Mouse (Mus musculus): ENCODE data around the gene Abcb9. TPM values are rescaled to one million over a fixed set of nuclear protein-coding genes. Genes with fewer than 3 reads are reported as not detected.

Gene Abcb9
- total and polyA plus RNA-seq, 2 experiments from 2014 or later = 29.6 to 42.1 TPM

- DNase-seq (ENCODE audit: low spot score) (no peak), ATAC-seq (ENCODE audit: low FRiP score) (no peak)
- Histone ChIP-seq H3K27ac (ENCODE audit: low read depth, low read length) (no peak overlapping the region), H3K27me3 (ENCODE audit: insufficient read depth, low read length) (no peaks in the 10 kb centered on the region), H3K36me3 (ENCODE audit: insufficient read depth, low read length) (peaks cover 22% of the 10 kb centered on the region), H3K4me1 (ENCODE audit: insufficient read depth, low read length) (no peaks in the 10 kb centered on the region), H3K4me2 (ENCODE audit: low read depth, low read length, poor library complexity, severe bottlenecking) (no peak overlapping the region), H3K9me3 (ENCODE audit: low read length) (no peaks in the 10 kb centered on the region), H3K9ac (replicated peaks; ENCODE audit: low read length, poor library complexity, severe bottlenecking) (no peak overlapping the region), H3K4me3 (ENCODE audit: low read depth, low read length) (no peak overlapping the region)
- WGBS = 57% methylated on average over 9 of the region's 9 CpGs
- TF ChIP-seq CTCF (IDR thresholded peaks at IDR 0.05) = no peak
These were observed 19.0 kb downstream of the Abcb9 start for GRCm38 (mm10) chr5:124076559-124076958.

GRCm38 (mm10) chr5:124075716-124076115 is 19.9 kb downstream of the Abcb9 start:
- H3K9ac ChIP-seq (replicated peaks; ENCODE audit: low read length, poor library complexity, severe bottlenecking) = no peak overlapping the region
- no peak for ATAC-seq (ENCODE audit: low FRiP score)
- no peak overlapping the region for H3K4me3 ChIP-seq (ENCODE audit: low read depth, low read length)
- no peak overlapping the region for H3K27ac ChIP-seq (ENCODE audit: low read depth, low read length)
- no peak for TF ChIP-seq CTCF (IDR thresholded peaks at IDR 0.05)
- H3K4me2 ChIP-seq (ENCODE audit: low read depth, low read length, poor library complexity, severe bottlenecking) = no peak overlapping the region
- DNase-seq (ENCODE audit: low spot score) = no peak
- no peaks in the 10 kb centered on the region for H3K9me3 ChIP-seq (ENCODE audit: low read length)
- H3K4me1 ChIP-seq (ENCODE audit: insufficient read depth, low read length) = no peaks in the 10 kb centered on the region
- H3K36me3 ChIP-seq (ENCODE audit: insufficient read depth, low read length) = peaks cover 26% of the 10 kb centered on the region
- WGBS = 75% methylated on average over 9 of the region's 9 CpGs
- no peaks in the 10 kb centered on the region for H3K27me3 ChIP-seq (ENCODE audit: insufficient read depth, low read length)

GRCm38 (mm10) chr5:124074845-124075307 is 20.7 kb downstream of the Abcb9 start:
- Histone ChIP-seq H3K9me3 (ENCODE audit: low read length) (no peaks in the 10 kb centered on the region), H3K9ac (replicated peaks; ENCODE audit: low read length, poor library complexity, severe bottlenecking) (no peak overlapping the region), H3K4me2 (ENCODE audit: low read depth, low read length, poor library complexity, severe bottlenecking) (no peak overlapping the region), H3K4me1 (ENCODE audit: insufficient read depth, low read length) (no peaks in the 10 kb centered on the region), H3K36me3 (ENCODE audit: insufficient read depth, low read length) (peaks cover 26% of the 10 kb centered on the region), H3K4me3 (ENCODE audit: low read depth, low read length) (no peak overlapping the region), H3K27ac (ENCODE audit: low read depth, low read length) (no peak overlapping the region), H3K27me3 (ENCODE audit: insufficient read depth, low read length) (no peaks in the 10 kb centered on the region)
- WGBS = 69% methylated on average over 10 of the region's 10 CpGs
- ATAC-seq (ENCODE audit: low FRiP score) = no peak
- no peak for DNase-seq (ENCODE audit: low spot score)
- no peak for TF ChIP-seq CTCF (IDR thresholded peaks at IDR 0.05)

- DNase-seq (ENCODE audit: low spot score) (peak; percentile 48), ATAC-seq (ENCODE audit: low FRiP score) (no peak)
- Histone ChIP-seq H3K9ac (replicated peaks; ENCODE audit: low read length, poor library complexity, severe bottlenecking) (no peak overlapping the region), H3K4me1 (ENCODE audit: insufficient read depth, low read length) (no peaks in the 10 kb centered on the region), H3K4me3 (ENCODE audit: low read depth, low read length) (no peak overlapping the region), H3K9me3 (ENCODE audit: low read length) (no peaks in the 10 kb centered on the region), H3K36me3 (ENCODE audit: insufficient read depth, low read length) (peaks cover 21% of the 10 kb centered on the region), H3K4me2 (ENCODE audit: low read depth, low read length, poor library complexity, severe bottlenecking) (no peak overlapping the region), H3K27me3 (ENCODE audit: insufficient read depth, low read length) (no peaks in the 10 kb centered on the region), H3K27ac (ENCODE audit: low read depth, low read length) (no peak overlapping the region)
- no peak for TF ChIP-seq CTCF (IDR thresholded peaks at IDR 0.05)
- 46% methylated on average over 9 of the region's 9 CpGs for WGBS
These were observed 21.9 kb downstream of the Abcb9 start for GRCm38 (mm10) chr5:124073682-124074081.

GRCm38 (mm10) chr5:124069657-124070056 is 25.9 kb downstream of the Abcb9 start:
- H3K27me3 ChIP-seq (ENCODE audit: insufficient read depth, low read length) = no peaks in the 10 kb centered on the region
- H3K9me3 ChIP-seq (ENCODE audit: low read length) = no peaks in the 10 kb centered on the region
- H3K9ac ChIP-seq (replicated peaks; ENCODE audit: low read length, poor library complexity, severe bottlenecking) = no peak overlapping the region
- WGBS = 80% methylated on average over 3 of the region's 3 CpGs
- no peak for DNase-seq (ENCODE audit: low spot score)
- no peak overlapping the region for H3K4me3 ChIP-seq (ENCODE audit: low read depth, low read length)
- peaks cover 16% of the 10 kb centered on the region; the same call in 1 of the 2 replicates for H3K36me3 ChIP-seq (ENCODE audit: insufficient read depth, low read length)
- no peaks in the 10 kb centered on the region for H3K4me1 ChIP-seq (ENCODE audit: insufficient read depth, low read length)
- H3K27ac ChIP-seq (ENCODE audit: low read depth, low read length) = no peak overlapping the region
- no peak for ATAC-seq (ENCODE audit: low FRiP score)
- no peak overlapping the region for H3K4me2 ChIP-seq (ENCODE audit: low read depth, low read length, poor library complexity, severe bottlenecking)
- no peak for TF ChIP-seq CTCF (IDR thresholded peaks at IDR 0.05)

- H3K27ac ChIP-seq (ENCODE audit: low read depth, low read length) = no peak overlapping the region
- TF ChIP-seq CTCF (IDR thresholded peaks at IDR 0.05) = peak; percentile 22; the same call in 1 of the 2 replicates
- no peak overlapping the region for H3K9ac ChIP-seq (replicated peaks; ENCODE audit: low read length, poor library complexity, severe bottlenecking)
- no peak overlapping the region for H3K4me2 ChIP-seq (ENCODE audit: low read depth, low read length, poor library complexity, severe bottlenecking)
- H3K4me1 ChIP-seq (ENCODE audit: insufficient read depth, low read length) = no peaks in the 10 kb centered on the region
- H3K27me3 ChIP-seq (ENCODE audit: insufficient read depth, low read length) = no peaks in the 10 kb centered on the region
- DNase-seq (ENCODE audit: low spot score) = peak; percentile 56
- H3K36me3 ChIP-seq (ENCODE audit: insufficient read depth, low read length) = peaks cover 25% of the 10 kb centered on the region
- H3K4me3 ChIP-seq (ENCODE audit: low read depth, low read length) = no peak overlapping the region
- no peak; the same call in 1 of the 2 replicates for ATAC-seq (ENCODE audit: low FRiP score)
- 64% methylated on average over 12 of the region's 12 CpGs for WGBS
- no peaks in the 10 kb centered on the region for H3K9me3 ChIP-seq (ENCODE audit: low read length)
These were observed 33.4 kb downstream of the Abcb9 start for GRCm38 (mm10) chr5:124062037-124062824.

All from midbrain, postnatal 0 days (tissue).